7 mouse cellular contexts compared by ENCODE assay signal in the genomic region with DNA sequence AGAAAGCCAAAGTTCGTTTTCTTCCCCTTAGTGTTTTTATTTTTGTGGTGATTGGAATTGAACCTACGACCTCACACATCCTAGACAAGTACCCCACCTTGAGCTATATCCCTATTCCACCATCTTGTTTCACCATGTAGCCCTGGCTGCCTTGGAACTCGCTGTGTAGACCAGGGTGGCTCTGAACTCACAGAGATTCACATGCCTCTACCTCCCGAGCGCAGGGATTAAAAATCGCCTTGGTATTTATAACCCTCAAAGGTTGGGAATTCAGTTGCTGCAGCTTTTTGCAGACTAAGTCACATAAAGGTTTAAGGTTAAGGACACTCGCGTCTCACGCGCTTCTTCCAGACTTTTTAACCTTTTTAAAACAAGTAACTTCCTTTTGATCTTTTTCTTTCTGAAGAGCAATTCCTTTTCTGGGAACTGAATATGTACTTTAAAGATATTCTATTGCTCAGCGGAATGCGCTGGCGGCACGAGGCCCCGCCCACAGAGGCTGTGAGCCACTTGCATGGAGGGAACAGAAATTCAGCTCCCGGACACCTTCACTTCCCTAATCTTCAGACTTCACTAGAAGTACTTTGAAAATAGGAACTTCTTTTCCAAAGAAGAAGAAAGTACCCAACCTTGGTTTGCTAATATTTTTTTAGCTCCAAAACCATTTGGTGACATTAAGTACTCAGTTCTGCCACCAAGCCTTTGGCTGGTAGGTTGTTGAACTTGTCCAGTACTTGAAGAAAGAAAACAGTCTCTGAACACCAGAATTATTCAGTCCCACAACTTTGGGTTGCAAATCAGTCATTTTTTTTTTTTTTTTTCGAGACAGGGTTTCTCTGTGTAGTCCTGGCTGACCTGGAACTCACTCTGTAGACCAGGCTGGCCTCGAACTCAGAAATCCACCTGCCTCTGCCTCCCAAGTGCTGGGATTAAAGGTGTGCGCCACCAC. TPM values are rescaled to one million over a fixed set of nuclear protein-coding genes. Genes with fewer than 3 reads are reported as not detected.
DNase-seq lines count a peak whose midpoint lies in the region; ATAC-seq and TF ChIP-seq lines count a peak whose summit lies in the region.

No protein-coding gene starts in this region.

- no peak overlapping the region for H3K27ac ChIP-seq in limb, embryonic 11.5 days (replicated peaks; ENCODE audit: low read depth, low read length)
- no peak overlapping the region for H3K27ac ChIP-seq in midbrain, embryonic 11.5 days (ENCODE audit: low read depth, low read length)

- intact Hi-C loops in heart, postnatal 36 days (cut with DNase I), result loop anchor here (2.0 to 10.0 kb wide), 2 partner anchors 54 to 250 kb away; no protein-coding TSS in a partner anchor

- DNase-seq in G1E (ENCODE audit: low spot score), result peak; percentile 66
- peak; percentile 79 to 86 for DNase-seq in adrenal gland, postnatal 36 days
- DNase-seq in heart, postnatal 36 days, result peak; percentile 49 to 67
- DNase-seq in limb, embryonic 11.5 days (ENCODE audit: low spot score), result peak; percentile 54
- peak; percentile 93 for DNase-seq in midbrain, embryonic 11.5 days (ENCODE audit: low spot score, missing footprints)
- peak; percentile 80 to 87 for DNase-seq in spleen, postnatal 4 days (ENCODE audit: low spot score in 2 of 2)

- peaks cover 36% of the 10 kb centered on the region for H3K4me1 ChIP-seq in G1E (ENCODE audit: insufficient read depth, low read depth, low read length)
- H3K4me1 ChIP-seq in limb, embryonic 11.5 days (ENCODE audit: control insufficient read depth, insufficient read depth, low read length), result peaks cover 7% of the 10 kb centered on the region; the same call in 1 of the 2 replicates
- peaks cover 11% of the 10 kb centered on the region for H3K4me1 ChIP-seq in midbrain, embryonic 11.5 days (ENCODE audit: control insufficient read depth, insufficient read depth, low read length)

- no peaks in the 10 kb centered on the region for H3K27me3 ChIP-seq in G1E (ENCODE audit: insufficient read depth, low read length)
- no peaks in the 10 kb centered on the region for H3K27me3 ChIP-seq in limb, embryonic 11.5 days (ENCODE audit: control insufficient read depth, insufficient read depth, low read length)
- H3K27me3 ChIP-seq in midbrain, embryonic 11.5 days (ENCODE audit: control insufficient read depth, insufficient read depth, low read length), result no peaks in the 10 kb centered on the region

- TF ChIP-seq CTCF in G1E (IDR thresholded peaks at IDR 0.05; ENCODE audit: low read depth, low read length), result no peak

- H3K36me3 ChIP-seq in G1E (replicated peaks), result peaks cover 13% of the 10 kb centered on the region
- no peaks in the 10 kb centered on the region for H3K36me3 ChIP-seq in limb, embryonic 11.5 days (ENCODE audit: control insufficient read depth, insufficient read depth, low read length)
- H3K36me3 ChIP-seq in midbrain, embryonic 11.5 days (ENCODE audit: control insufficient read depth, insufficient read depth, low read length), result no peaks in the 10 kb centered on the region

- H3K4me2 ChIP-seq in limb, embryonic 11.5 days (ENCODE audit: low read depth, severe bottlenecking), result peak overlapping the region; percentile 52
- H3K4me2 ChIP-seq in midbrain, embryonic 11.5 days, result peak overlapping the region; percentile 32; the same call in 1 of the 2 replicates

- peak overlapping the region; percentile 93 for H3K4me3 ChIP-seq in G1E (ENCODE audit: low read depth, low read length)
- 0 out of 2 replicates have a peak overlapping the region, but pooled peaks have one; percentile 85 for H3K4me3 ChIP-seq in limb, embryonic 11.5 days (ENCODE audit: low read depth, low read length)
- H3K4me3 ChIP-seq in midbrain, embryonic 11.5 days (ENCODE audit: low read depth, low read length), result peak overlapping the region; percentile 93

- ATAC-seq in G1E (ENCODE audit: extremely low read depth, insufficient number of reproducible peaks, low FRiP score, poor library complexity, severe bottlenecking), result no peak
- peak; percentile 67 for ATAC-seq in erythroblast, adult 5-6 weeks (replicated peaks; ENCODE audit: low FRiP score, poor library complexity, severe bottlenecking)
- ATAC-seq in limb, embryonic 11.5 days (ENCODE audit: insufficient number of reproducible peaks, low FRiP score, low TSS enrichment, low read depth), result no peak
- ATAC-seq in midbrain, embryonic 11.5 days (ENCODE audit: low FRiP score), result peak; percentile 33; the same call in 1 of the 2 replicates

- H3K9ac ChIP-seq in limb, embryonic 11.5 days (ENCODE audit: low read length), result no peak overlapping the region; the same call in 1 of the 2 replicates
- 0 out of 2 replicates have a peak overlapping the region, but pooled peaks have one; percentile 34 for H3K9ac ChIP-seq in midbrain, embryonic 11.5 days (ENCODE audit: low read length)

- H3K9me3 ChIP-seq in G1E (replicated peaks), result no peaks in the 10 kb centered on the region
- no peaks in the 10 kb centered on the region for H3K9me3 ChIP-seq in limb, embryonic 11.5 days (ENCODE audit: control insufficient read depth, low read length)
- H3K9me3 ChIP-seq in midbrain, embryonic 11.5 days (ENCODE audit: control insufficient read depth, low read length), result no peaks in the 10 kb centered on the region

- 28% methylated on average over 19 of the region's 19 CpGs for whole genome bisulfite sequencing in limb, embryonic 11.5 days
- WGBS in midbrain, embryonic 11.5 days, result 26% methylated on average over 19 of the region's 19 CpGs

RNA-seq across cellular contexts. Expression of a gene that starts 0.9 kb away (rescaled TPM):
- total RNA-seq in G1E (2014; fragmentation: Nextera tagmentation) (137 and 159 TPM in 2 replicates), G1E (2017) (23.6 and 25.5 TPM in 2 replicates)
- 17.2 and 20.3 TPM in 2 replicates for polyA plus RNA-seq in G1E (2012)
- 10 to 100 TPM; 28.9 to 40.5 TPM for total RNA-seq in adrenal gland, postnatal 36 days (2021)
- 43.7 and 46.9 TPM in 2 replicates for total RNA-seq in erythroblast, adult 5-6 weeks (2015; ENCODE audit: low replicate concordance)
- 14.6 and 35.3 TPM in 2 replicates for total RNA-seq in erythroblast, adult 5-6 weeks (2017; ENCODE audit: low replicate concordance)
- 10 to 100 TPM; 17.7 to 22.6 TPM for total RNA-seq in heart, postnatal 36 days (2021)
- 19.2 and 21.7 TPM in 2 replicates for polyA plus RNA-seq in limb, embryonic 11.5 days (2014; fragmentation: Nextera tagmentation; extraction: Ambion mirVana)
- polyA plus RNA-seq in midbrain, embryonic 11.5 days (2014; fragmentation: Nextera tagmentation; extraction: Ambion mirVana), result 20.9 and 22.2 TPM in 2 replicates

RNA-seq across cellular contexts. Expression of a gene that starts 5.7 kb away (rescaled TPM):
- total RNA-seq in G1E (2014; fragmentation: Nextera tagmentation) (not detected in 2 replicates), G1E (2017) (not detected in 2 replicates)
- polyA plus RNA-seq in G1E (2012), result not detected in 2 replicates
- 1 to 10 TPM; 2.3 to 3.3 TPM for total RNA-seq in adrenal gland, postnatal 36 days (2021)
- not detected in 2 replicates for total RNA-seq in erythroblast, adult 5-6 weeks (2015; ENCODE audit: low replicate concordance)
- not detected in 2 replicates for total RNA-seq in erythroblast, adult 5-6 weeks (2017; ENCODE audit: low replicate concordance)
- not detected for total RNA-seq in heart, postnatal 36 days (2021)
- polyA plus RNA-seq in limb, embryonic 11.5 days (2014; fragmentation: Nextera tagmentation; extraction: Ambion mirVana), result not detected in 2 replicates
- polyA plus RNA-seq in midbrain, embryonic 11.5 days (2014; fragmentation: Nextera tagmentation; extraction: Ambion mirVana), result not detected in 2 replicates

RNA-seq across cellular contexts. Expression of a gene that starts 16.5 kb away (rescaled TPM):
- not detected in 2 replicates for total RNA-seq in G1E (2014; fragmentation: Nextera tagmentation)
- total RNA-seq in G1E (2017), result not detected in 2 replicates
- polyA plus RNA-seq in G1E (2012), result not detected in 2 replicates
- total RNA-seq in adrenal gland, postnatal 36 days (2021), result not detected
- not detected in 2 replicates for total RNA-seq in erythroblast, adult 5-6 weeks (2015; ENCODE audit: low replicate concordance)
- total RNA-seq in erythroblast, adult 5-6 weeks (2017; ENCODE audit: low replicate concordance), result not detected in 2 replicates
- total RNA-seq in heart, postnatal 36 days (2021), result 1 to 10 TPM; 3.5 to 4.3 TPM
- polyA plus RNA-seq in limb, embryonic 11.5 days (2014; fragmentation: Nextera tagmentation; extraction: Ambion mirVana), result 0.08 TPM in 1 of 2 replicates, not detected in the other
- polyA plus RNA-seq in midbrain, embryonic 11.5 days (2014; fragmentation: Nextera tagmentation; extraction: Ambion mirVana), result 0.23 TPM in 1 of 2 replicates, not detected in the other

RNA-seq across cellular contexts. Expression of a gene that starts 33.6 kb away (rescaled TPM):
- not detected in 2 replicates for total RNA-seq in G1E (2014; fragmentation: Nextera tagmentation)
- 0.05 TPM in 1 of 2 replicates, not detected in the other for total RNA-seq in G1E (2017)
- 0.02 and 0.03 TPM in 2 replicates for polyA plus RNA-seq in G1E (2012)
- 10 to 100 TPM; 14.9 to 32.2 TPM for total RNA-seq in adrenal gland, postnatal 36 days (2021)
- total RNA-seq in erythroblast, adult 5-6 weeks (2015; ENCODE audit: low replicate concordance), result 2.7 and 5.6 TPM in 2 replicates
- 0.98 and 11.2 TPM in 2 replicates for total RNA-seq in erythroblast, adult 5-6 weeks (2017; ENCODE audit: low replicate concordance)
- total RNA-seq in heart, postnatal 36 days (2021), result 10 to 100 TPM; 19.6 to 24.5 TPM
- polyA plus RNA-seq in limb, embryonic 11.5 days (2014; fragmentation: Nextera tagmentation; extraction: Ambion mirVana), result 2.7 and 3.0 TPM in 2 replicates
- polyA plus RNA-seq in midbrain, embryonic 11.5 days (2014; fragmentation: Nextera tagmentation; extraction: Ambion mirVana), result 1.9 and 3.2 TPM in 2 replicates

RNA-seq across cellular contexts. Expression of a gene that starts 53.7 kb away (rescaled TPM):
- total RNA-seq in G1E (2014; fragmentation: Nextera tagmentation), result 29.1 and 58.5 TPM in 2 replicates
- 1.8 and 3.6 TPM in 2 replicates for total RNA-seq in G1E (2017)
- polyA plus RNA-seq in G1E (2012), result 18.4 and 20.3 TPM in 2 replicates
- total RNA-seq in adrenal gland, postnatal 36 days (2021), result 10 to 100 TPM; 28.2 to 32.6 TPM
- total RNA-seq in erythroblast, adult 5-6 weeks (2015; ENCODE audit: low replicate concordance), result 20.8 and 24.2 TPM in 2 replicates
- total RNA-seq in erythroblast, adult 5-6 weeks (2017; ENCODE audit: low replicate concordance), result 18.1 and 18.8 TPM in 2 replicates
- under 1 TPM; 0.69 to 0.79 TPM for total RNA-seq in heart, postnatal 36 days (2021)
- polyA plus RNA-seq in limb, embryonic 11.5 days (2014; fragmentation: Nextera tagmentation; extraction: Ambion mirVana), result 3.4 and 3.7 TPM in 2 replicates
- 3.2 and 4.8 TPM in 2 replicates for polyA plus RNA-seq in midbrain, embryonic 11.5 days (2014; fragmentation: Nextera tagmentation; extraction: Ambion mirVana)

Comparison
In these comparisons a context has a peak if more than half of its experiments do, and no peak if none do; other contexts are left out.
1. ATAC-seq: peak in erythroblast, adult 5-6 weeks (single experiment) and midbrain, embryonic 11.5 days (single experiment); none in G1E (single experiment) and limb, embryonic 11.5 days (single experiment).
2. RNA of a gene that starts 16.5 kb away (total RNA-seq): 3.5 to 4.3 TPM in heart, postnatal 36 days; not detected in adrenal gland, postnatal 36 days, not detected in G1E and not detected in erythroblast, adult 5-6 weeks; every median in the first group is over 4 times any median in the second.
3. Peak in every context shown above with its lines, with median percentiles within 50 percentile points of each other: DNase-seq and H3K4me3 ChIP-seq.